Mouse (Mus musculus): ENCODE results near the gene Sf3a1. TPM values are rescaled to one million over a fixed set of nuclear protein-coding genes. Genes with fewer than 3 reads are reported as not detected.

The Sf3a1 gene
- total and polyA plus RNA-seq, 3 experiments = 32.1 to 101 (median 77.0) TPM

DNA sequence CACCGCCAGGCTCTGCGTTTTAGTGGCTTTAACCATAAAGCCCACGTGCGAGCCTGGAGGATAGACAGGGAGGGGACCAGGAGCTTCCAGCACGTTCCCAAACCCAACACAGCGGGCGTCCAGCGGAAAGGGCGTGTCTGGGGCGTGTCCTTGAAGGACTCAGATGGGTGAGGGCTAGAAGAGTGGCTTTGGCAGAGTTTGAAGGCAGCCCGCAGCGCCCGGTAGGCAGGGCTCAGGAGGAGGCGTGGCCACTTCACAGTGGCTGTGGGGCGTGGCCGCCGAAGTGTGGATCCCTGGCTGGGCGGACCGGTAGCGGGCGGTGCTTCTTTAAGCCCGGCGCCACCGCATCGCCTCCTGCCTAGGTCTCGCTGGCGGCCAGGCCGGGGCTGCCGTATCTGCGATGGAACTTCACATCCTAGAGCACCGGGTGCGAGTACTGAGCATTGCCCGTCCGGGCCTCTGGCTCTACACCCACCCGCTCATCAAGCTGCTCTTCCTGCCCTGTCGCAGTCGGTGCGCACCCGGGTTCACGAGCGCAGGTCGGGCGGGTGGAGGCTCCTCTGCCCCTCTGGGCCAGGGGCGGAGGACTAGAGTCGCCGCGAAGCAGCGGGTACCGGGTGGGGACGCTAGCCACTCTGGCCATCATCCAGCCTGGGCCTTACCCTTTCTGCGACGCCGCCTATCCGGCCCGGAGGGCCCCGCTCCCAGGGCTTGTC is 57.9 kb downstream of the Sf3a1 start, which contains the start of gene Castor1 (continued):
- no peak; the same call in 1 of the 2 replicates for TF ChIP-seq POLR2AphosphoS2 (IDR thresholded peaks at IDR 0.05; ENCODE audit: low read length)
- no peak for TF ChIP-seq USF2 (IDR thresholded peaks at IDR 0.05; ENCODE audit: borderline replicate concordance in 1 of 2, insufficient read depth in 1 of 2, low read depth in 1 of 2, low read length in 2 of 2)
- peak; percentile 16; the same call in 1 of the 2 replicates for TF ChIP-seq BHLHE40 (IDR thresholded peaks at IDR 0.05; ENCODE audit: borderline replicate concordance, low read depth, low read length)

GRCm38 (mm10) chr11:4218637-4219036 is 58.5 kb downstream of the Sf3a1 start:
- Histone ChIP-seq H3K27ac (ENCODE audit: control insufficient read depth, low read depth, low read length) (no peak overlapping the region), H3K27me3 (ENCODE audit: control insufficient read depth in 1 of 2, insufficient read depth in 2 of 2, low read length in 2 of 2) (no peaks in the 10 kb centered on the region), H3K4me3 (ENCODE audit: control insufficient read depth in 1 of 2, insufficient read depth in 1 of 2, low read depth in 2 of 2, low read length in 2 of 2) (peak overlapping the region; percentile 54 to 68), H3K4me1 (ENCODE audit: control insufficient read depth in 1 of 2, insufficient read depth in 2 of 2, low read length in 2 of 2) (peaks cover 2 to 20% of the 10 kb centered on the region in 2 experiments; a peak in 3 of 4 replicates), H3K9me3 (replicated peaks; ENCODE audit: insufficient read depth, low read length) (no peaks in the 10 kb centered on the region), H3K9ac (ENCODE audit: control insufficient read depth, low read depth, low read length, poor library complexity, severe bottlenecking) (peak overlapping the region; percentile 61), H3K36me3 (ENCODE audit: control insufficient read depth in 1 of 2, insufficient read depth in 2 of 2, low read length in 2 of 2) (peaks cover 0 to 12% of the 10 kb centered on the region in 2 experiments; a peak in 2 of 4 replicates), H3K79me2 (ENCODE audit: control insufficient read depth, insufficient read depth, low read length, poor library complexity) (no peaks in the 10 kb centered on the region; the same call in 1 of the 2 replicates)
- TF ChIP-seq CHD1 (IDR thresholded peaks at IDR 0.05; ENCODE audit: low read depth, low read length) (no peak), EP300 (IDR thresholded peaks at IDR 0.05; ENCODE audit: low read depth in 1 of 2, low read length in 2 of 2) (no peak), TBP (IDR thresholded peaks at IDR 0.05; ENCODE audit: low read depth, low read length) (no peak), UBTF (IDR thresholded peaks at IDR 0.05; ENCODE audit: borderline replicate concordance, insufficient read depth, low read depth, low read length) (no peak), ZMIZ1 (IDR thresholded peaks at IDR 0.05; ENCODE audit: low read depth, low read length) (no peak), TAL1 (IDR thresholded peaks at IDR 0.05; ENCODE audit: low read length) (no peak), CHD2 (IDR thresholded peaks at IDR 0.05; ENCODE audit: low read length) (no peak), ELF1 (IDR thresholded peaks at IDR 0.05; ENCODE audit: low read depth, low read length) (no peak), MAFK (IDR thresholded peaks at IDR 0.05; ENCODE audit: borderline replicate concordance, low read depth, low read length) (no peak), GATA1 (IDR thresholded peaks at IDR 0.05; ENCODE audit: low read depth, low read length) (no peak), CTCF (IDR thresholded peaks at IDR 0.05 in 2 of 3, conservative IDR thresholded peaks at IDR 0.05 in 1 of 3; ENCODE audit: control insufficient read depth in 1 of 3, insufficient read depth in 1 of 3, low read depth in 2 of 3, low read length in 3 of 3, poor library complexity in 1 of 3, severe bottlenecking in 1 of 3) (no peak), MYC (IDR thresholded peaks at IDR 0.05; ENCODE audit: low read depth, low read length) (no peak), NRF1 (IDR thresholded peaks at IDR 0.05; ENCODE audit: insufficient read depth, low read depth, low read length, poor library complexity, severe bottlenecking) (no peak), TCF12 (IDR thresholded peaks at IDR 0.05; ENCODE audit: low read depth, low read length) (no peak)
- DNase-seq (ENCODE audit: low read depth, low spot score) = peak; percentile 20
